Mouse (Mus musculus): ENCODE measurements around the gene Arhgap15.

GRCm38 (mm10) chr2:44017405-44018026, 268.9 kb downstream of the Arhgap15 start:
- TF ChIP-seq UBTF (IDR thresholded peaks at IDR 0.05; ENCODE audit: borderline replicate concordance, insufficient read depth, low read depth, low read length), result no peak
- no peak for TF ChIP-seq EP300 (IDR thresholded peaks at IDR 0.05; ENCODE audit: low read depth in 1 of 2, low read length in 2 of 2)
- no peak for TF ChIP-seq MXI1 (IDR thresholded peaks at IDR 0.05; ENCODE audit: low read depth, low read length)
- TF ChIP-seq E2F4 (IDR thresholded peaks at IDR 0.05; ENCODE audit: borderline replicate concordance, low read depth, low read length), result no peak
- no peak for TF ChIP-seq CTCF (IDR thresholded peaks at IDR 0.05 in 2 of 3, conservative IDR thresholded peaks at IDR 0.05 in 1 of 3; ENCODE audit: control insufficient read depth in 1 of 3, insufficient read depth in 1 of 3, low read depth in 2 of 3, low read length in 3 of 3, poor library complexity in 1 of 3, severe bottlenecking in 1 of 3)
- TF ChIP-seq USF1 (IDR thresholded peaks at IDR 0.05; ENCODE audit: low read depth, low read length), result no peak
- TF ChIP-seq MAZ (IDR thresholded peaks at IDR 0.05; ENCODE audit: low read depth, low read length), result no peak
- TF ChIP-seq RAD21 (IDR thresholded peaks at IDR 0.05; ENCODE audit: low read depth, low read length), result no peak
- TF ChIP-seq MAFK (IDR thresholded peaks at IDR 0.05; ENCODE audit: borderline replicate concordance, low read depth, low read length), result no peak
- no peak for TF ChIP-seq POLR2A (IDR thresholded peaks at IDR 0.05; ENCODE audit: control insufficient read depth in 1 of 2, insufficient read depth in 1 of 2, low read depth in 1 of 2, low read length in 2 of 2, poor library complexity in 1 of 2)
- no peak for TF ChIP-seq MAX (IDR thresholded peaks at IDR 0.05; ENCODE audit: low read length)
- no peak for TF ChIP-seq ZMIZ1 (IDR thresholded peaks at IDR 0.05; ENCODE audit: low read depth, low read length)
- TF ChIP-seq NELFE (IDR thresholded peaks at IDR 0.05; ENCODE audit: low read depth, low read length), result no peak
- no peak for TF ChIP-seq HCFC1 (IDR thresholded peaks at IDR 0.05; ENCODE audit: low read depth, low read length)
